Mouse (Mus musculus) cerebellum, adult 11-12 months (tissue): ENCODE results near the gene Tbx1.
"Not testable (repeated sequence)": the region's sequence is repeated elsewhere in the genome, so short reads cannot be mapped to it uniquely, and the experiment has no call there.

Experiments used
- DNase-seq: peaks from one replicate; pipeline ENCODE4 v3.0.0; 2022

Gene Tbx1

GRCm38 (mm10) chr16:18543151-18543829, 47.2 kb downstream of the Tbx1 start:
- DNase-seq: no peak

- no peak for DNase-seq
Measured at GRCm38 (mm10) chr16:18539281-18539680, 51.2 kb downstream of the Tbx1 start.

- DNase-seq: no peak
Measured at GRCm38 (mm10) chr16:18537407-18537990, 53.0 kb downstream of the Tbx1 start.

- not testable (repeated sequence) for DNase-seq
Measured at GRCm38 (mm10) chr16:18533061-18533460, 57.4 kb downstream of the Tbx1 start.
